Mouse (Mus musculus): Measurements from ENCODE around the gene Vasp.

- TF ChIP-seq CHD2 (IDR thresholded peaks at IDR 0.05; ENCODE audit: low read depth, low read length) = no peak
- no peak for TF ChIP-seq HCFC1 (IDR thresholded peaks at IDR 0.05; ENCODE audit: borderline replicate concordance, insufficient read depth, low read length)
These were observed 34.5 kb upstream of the Vasp start for GRCm38 (mm10) chr7:19305796-19306765.

Data from ES-E14 (cell line).